Mouse (Mus musculus): ENCODE measurements around the gene Zswim1. TPM values are rescaled to one million over a fixed set of nuclear protein-coding genes. Genes with fewer than 3 reads are reported as not detected.
"Not testable (repeated sequence)": the region's sequence is repeated elsewhere in the genome, so short reads cannot be mapped to it uniquely, and the experiment has no call there.

Gene Zswim1
- polyA plus RNA-seq, 1 experiment from 2014 or later = 22.9 TPM

DNA sequence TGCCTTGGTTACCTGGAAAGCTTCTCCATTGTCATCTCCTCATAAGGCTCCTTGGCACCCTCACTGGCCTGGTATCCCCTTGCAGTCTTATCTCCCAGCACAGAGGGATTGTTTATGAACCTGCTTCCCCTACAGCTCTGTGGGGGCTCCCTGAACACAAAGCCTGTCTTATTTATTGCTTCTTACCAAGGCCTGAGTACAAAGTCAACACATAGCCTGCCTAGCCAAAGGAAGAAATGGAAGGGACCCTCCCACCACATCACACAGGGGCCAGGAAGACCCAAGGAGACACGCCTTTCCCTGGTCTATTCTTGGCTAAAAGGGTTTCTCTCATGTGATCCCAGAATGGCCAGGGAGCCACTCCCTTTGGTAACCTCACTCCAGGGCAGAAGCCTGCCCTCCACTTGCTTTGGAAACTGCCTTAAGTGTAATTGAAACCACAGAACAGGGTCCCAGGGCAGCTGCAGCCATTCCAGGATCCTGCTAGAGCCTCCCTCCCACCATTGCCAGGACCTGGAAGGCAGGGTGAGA, 51.8 kb downstream of the Zswim1 start:
- no peak overlapping the region for H3K4me2 ChIP-seq (ENCODE audit: low read depth)

DNA sequence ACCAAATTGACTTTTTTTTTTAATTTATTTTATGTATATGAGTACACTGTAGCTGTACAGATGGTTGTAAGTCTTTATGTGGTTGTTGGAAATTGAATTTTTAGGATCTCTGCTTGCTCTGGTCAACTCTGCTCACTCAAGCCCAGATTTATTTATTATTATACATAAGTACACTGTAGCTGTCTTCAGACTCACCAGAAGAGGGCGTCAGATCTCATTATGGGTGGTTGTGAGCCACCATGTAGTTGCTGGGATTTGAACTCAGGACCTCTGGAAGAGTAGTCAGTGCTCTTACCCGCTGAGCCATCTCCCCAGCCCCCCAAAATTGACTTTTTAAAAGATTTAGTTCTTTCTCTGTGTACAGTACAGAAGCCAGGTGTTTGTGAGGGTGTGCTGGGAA, 53.2 kb downstream of the Zswim1 start:
- WGBS = 53% methylated on average over 2 of the region's 2 CpGs
- not testable (repeated sequence) for H3K27ac ChIP-seq (ENCODE audit: low read depth, low read length); ATAC-seq (ENCODE audit: insufficient read depth, low FRiP score, low TSS enrichment); H3K4me3 ChIP-seq (ENCODE audit: low read depth, low read length); DNase-seq (ENCODE audit: low spot score); H3K36me3 ChIP-seq (ENCODE audit: control insufficient read depth, insufficient read depth, low read length); H3K9me3 ChIP-seq (ENCODE audit: control insufficient read depth, low read length); H3K9ac ChIP-seq (ENCODE audit: low read length); H3K27me3 ChIP-seq (ENCODE audit: control insufficient read depth, insufficient read depth, low read length); H3K4me2 ChIP-seq (ENCODE audit: low read depth)
- peaks cover 14% of the 10 kb centered on the region for H3K4me1 ChIP-seq (ENCODE audit: control insufficient read depth, insufficient read depth, low read length)

More for the DNA sequence above, 51.8 kb downstream of the Zswim1 start:
- H3K27ac ChIP-seq (ENCODE audit: low read depth, low read length) = 0 out of 2 replicates have a peak overlapping the region, but pooled peaks have one; percentile 44
- no peak for ATAC-seq (ENCODE audit: insufficient read depth, low FRiP score, low TSS enrichment)
- WGBS = 8% methylated on average over 1 of the region's 1 CpGs
- no peaks in the 10 kb centered on the region for H3K9me3 ChIP-seq (ENCODE audit: control insufficient read depth, low read length)
- H3K36me3 ChIP-seq (ENCODE audit: control insufficient read depth, insufficient read depth, low read length) = no peaks in the 10 kb centered on the region
- no peak overlapping the region for H3K9ac ChIP-seq (ENCODE audit: low read length)
- H3K4me1 ChIP-seq (ENCODE audit: control insufficient read depth, insufficient read depth, low read length) = peaks cover 9% of the 10 kb centered on the region; the same call in 1 of the 2 replicates
- H3K4me3 ChIP-seq (ENCODE audit: low read depth, low read length) = no peak overlapping the region
- no peaks in the 10 kb centered on the region for H3K27me3 ChIP-seq (ENCODE audit: control insufficient read depth, insufficient read depth, low read length)
- DNase-seq (ENCODE audit: low spot score) = no peak

Other genes starting within 250 kb of the Zswim1 start
- not detected in 2 replicates for gene Spint3, start 249.2 kb upstream of the Zswim1 start, polyA plus RNA-seq (2014; fragmentation: Nextera tagmentation; extraction: Ambion mirVana)
- gene Wfdc6a, start 237.2 kb upstream of the Zswim1 start, polyA plus RNA-seq (2014; fragmentation: Nextera tagmentation; extraction: Ambion mirVana) = not detected in 2 replicates
- not detected in 2 replicates for gene Eppin, start 229.1 kb upstream of the Zswim1 start, polyA plus RNA-seq (2014; fragmentation: Nextera tagmentation; extraction: Ambion mirVana)
- gene Wfdc6b, start 209.2 kb upstream of the Zswim1 start, polyA plus RNA-seq (2014; fragmentation: Nextera tagmentation; extraction: Ambion mirVana) = not detected in 2 replicates
- gene Wfdc8, start 209.1 kb upstream of the Zswim1 start, polyA plus RNA-seq (2014; fragmentation: Nextera tagmentation; extraction: Ambion mirVana) = not detected in 2 replicates
- gene Wfdc16, start 183.9 kb upstream of the Zswim1 start, polyA plus RNA-seq (2014; fragmentation: Nextera tagmentation; extraction: Ambion mirVana) = not detected in 2 replicates
- not detected in 2 replicates for gene Wfdc10, start 166.6 kb upstream of the Zswim1 start, polyA plus RNA-seq (2014; fragmentation: Nextera tagmentation; extraction: Ambion mirVana)
- not detected in 2 replicates for gene Wfdc9, start 166.1 kb upstream of the Zswim1 start, polyA plus RNA-seq (2014; fragmentation: Nextera tagmentation; extraction: Ambion mirVana)
- not detected in 2 replicates for gene Wfdc11, start 148.6 kb upstream of the Zswim1 start, polyA plus RNA-seq (2014; fragmentation: Nextera tagmentation; extraction: Ambion mirVana)
- 0.30 TPM in 1 of 2 replicates, not detected in the other for gene Wfdc13, start 137.6 kb upstream of the Zswim1 start, polyA plus RNA-seq (2014; fragmentation: Nextera tagmentation; extraction: Ambion mirVana)
- gene Spint4, start 124.2 kb upstream of the Zswim1 start, polyA plus RNA-seq (2014; fragmentation: Nextera tagmentation; extraction: Ambion mirVana) = not detected in 2 replicates
- not detected in 2 replicates for gene Spint5, start 107.4 kb upstream of the Zswim1 start, polyA plus RNA-seq (2014; fragmentation: Nextera tagmentation; extraction: Ambion mirVana)
- gene Wfdc3, start 76.8 kb upstream of the Zswim1 start, polyA plus RNA-seq (2014; fragmentation: Nextera tagmentation; extraction: Ambion mirVana) = 0.13 and 1.4 TPM in 2 replicates
- 67.9 and 77.0 TPM in 2 replicates for gene Dnttip1, start 76.7 kb upstream of the Zswim1 start, polyA plus RNA-seq (2014; fragmentation: Nextera tagmentation; extraction: Ambion mirVana)
- gene Ube2c, start 52.8 kb upstream of the Zswim1 start, polyA plus RNA-seq (2014; fragmentation: Nextera tagmentation; extraction: Ambion mirVana) = 449 and 453 TPM in 2 replicates
- gene Tnnc2, start 42.7 kb upstream of the Zswim1 start, polyA plus RNA-seq (2014; fragmentation: Nextera tagmentation; extraction: Ambion mirVana) = 43.2 and 55.4 TPM in 2 replicates
- 11.2 and 14.1 TPM in 2 replicates for gene Snx21, start 36.9 kb upstream of the Zswim1 start, polyA plus RNA-seq (2014; fragmentation: Nextera tagmentation; extraction: Ambion mirVana)
- 15.1 TPM in 2 replicates for gene Acot8, start 17.8 kb upstream of the Zswim1 start, polyA plus RNA-seq (2014; fragmentation: Nextera tagmentation; extraction: Ambion mirVana)
- gene Zswim3, start 17.6 kb upstream of the Zswim1 start, polyA plus RNA-seq (2014; fragmentation: Nextera tagmentation; extraction: Ambion mirVana) = 12.9 and 14.0 TPM in 2 replicates
- not detected in 2 replicates for gene Spata25, start 5.9 kb downstream of the Zswim1 start, polyA plus RNA-seq (2014; fragmentation: Nextera tagmentation; extraction: Ambion mirVana)
- 87.9 and 88.6 TPM in 2 replicates for gene Ctsa, start 10.2 kb downstream of the Zswim1 start, polyA plus RNA-seq (2014; fragmentation: Nextera tagmentation; extraction: Ambion mirVana)
- gene Neurl2, start 10.8 kb downstream of the Zswim1 start, polyA plus RNA-seq (2014; fragmentation: Nextera tagmentation; extraction: Ambion mirVana) = 3.8 and 4.8 TPM in 2 replicates
- 58.4 and 58.9 TPM in 2 replicates for gene Pltp, start 35.0 kb downstream of the Zswim1 start, polyA plus RNA-seq (2014; fragmentation: Nextera tagmentation; extraction: Ambion mirVana)
- 68.0 and 76.6 TPM in 2 replicates for gene Pcif1, start 56.6 kb downstream of the Zswim1 start, polyA plus RNA-seq (2014; fragmentation: Nextera tagmentation; extraction: Ambion mirVana)
- 13.9 and 15.4 TPM in 2 replicates for gene Zfp335, start 89.1 kb downstream of the Zswim1 start, polyA plus RNA-seq (2014; fragmentation: Nextera tagmentation; extraction: Ambion mirVana)
- 1.2 and 2.1 TPM in 2 replicates for gene Mmp9, start 118.1 kb downstream of the Zswim1 start, polyA plus RNA-seq (2014; fragmentation: Nextera tagmentation; extraction: Ambion mirVana)
- 6.0 and 6.5 TPM in 2 replicates for gene Slc12a5, start 138.1 kb downstream of the Zswim1 start, polyA plus RNA-seq (2014; fragmentation: Nextera tagmentation; extraction: Ambion mirVana)
- gene Ncoa5, start 212.2 kb downstream of the Zswim1 start, polyA plus RNA-seq (2014; fragmentation: Nextera tagmentation; extraction: Ambion mirVana) = 86.1 and 89.4 TPM in 2 replicates
- gene Cd40, start 232.9 kb downstream of the Zswim1 start, polyA plus RNA-seq (2014; fragmentation: Nextera tagmentation; extraction: Ambion mirVana) = 8.5 and 8.9 TPM in 2 replicates

All from neural tube, embryonic 11.5 days (tissue).